Mouse (Mus musculus) midbrain, postnatal 0 days (tissue): ENCODE measurements around the gene Nr4a2. TPM values are rescaled to one million over a fixed set of nuclear protein-coding genes. Genes with fewer than 3 reads are reported as not detected.
A peak's percentile ranks its signal among the peaks of the same experiment; 100 is the strongest.

Experiments
- ATAC-seq: fragments of 200-750 bp; cut with Nextera tagmentation; 2 replicates; pipeline ENCODE4 v1.8.0; 2017; ENCODE audit warnings: moderate number of reproducible peaks, mild to moderate bottlenecking, moderate TSS enrichment, moderate library complexity; ENCODE audit not compliant: low FRiP score
- DNase-seq: peaks from one replicate; pipeline ENCODE4 v3.0.0-alpha.2; 2015; ENCODE audit warnings: low spot score
- H3K27ac ChIP-seq: fragments of 300-500 bp; sonication (generic); 2 replicates; pipeline ENCODE4 v1.5.1; 2014; ENCODE audit warnings: low read depth, mild to moderate bottlenecking, low read length, mixed read lengths
- H3K27me3 ChIP-seq: fragments of 300-500 bp; sonication (generic); 2 replicates; pipeline ENCODE4 v1.6.1; 2014; ENCODE audit warnings: low read length, control low read depth, mixed read lengths; ENCODE audit not compliant: insufficient read depth
- H3K36me3 ChIP-seq: fragments of 300-500 bp; sonication (generic); 2 replicates; pipeline ENCODE4 v1.6.1; 2014; ENCODE audit warnings: low read length, control low read depth, mixed read lengths; ENCODE audit not compliant: insufficient read depth
- H3K4me1 ChIP-seq: fragments of 300-500 bp; sonication (generic); 2 replicates; pipeline ENCODE4 v1.6.1; 2014; ENCODE audit warnings: mild to moderate bottlenecking, control low read depth, antibody characterized with exemption, low read length, mixed read lengths; ENCODE audit not compliant: insufficient read depth
- H3K4me2 ChIP-seq: fragments of 300-500 bp; sonication (generic); 2 replicates; pipeline ENCODE4 v1.6.1; 2014; ENCODE audit warnings: low read depth, mild to moderate bottlenecking, low read length, mixed read lengths; ENCODE audit not compliant: poor library complexity, severe bottlenecking
- H3K4me3 ChIP-seq: fragments of 300-500 bp; sonication (generic); 2 replicates; pipeline ENCODE4 v1.5.1; 2014; ENCODE audit warnings: low read depth, mild to moderate bottlenecking, low read length, moderate library complexity
- H3K9ac ChIP-seq: fragments of 300-500 bp; sonication (generic); replicated peaks from 2 replicates; pipeline ENCODE4 v1.6.1; 2014; ENCODE audit warnings: mild to moderate bottlenecking, low read length, moderate library complexity, mixed read lengths; ENCODE audit not compliant: poor library complexity, severe bottlenecking
- H3K9me3 ChIP-seq: fragments of 300-500 bp; sonication (generic); 2 replicates; pipeline ENCODE4 v1.6.1; 2016; ENCODE audit warnings: low read length, control low read depth
- CTCF ChIP-seq: IDR thresholded peaks from 2 replicates; pipeline ENCODE4 v1.5.1; 2016; ENCODE audit warnings: antibody characterized with exemption, mild to moderate bottlenecking
- WGBS: fragments of 180-500 bp; shearing (Covaris S2); extraction: QIAGEN DNeasy Blood & Tissue Kit; methylation state at CpG from one replicate; pipeline ENCODE4 v1.1.7; 2014; 5-methylcytosine and 5-hydroxymethylcytosine counted together
- polyA plus RNA-seq: library from polyadenylated mRNA; unstranded; fragments of >200 nt; fragmentation: Nextera tagmentation; extraction: Ambion mirVana; gene quantifications from 2 replicates; pipeline ENCODE4 v1.2.1, GENCODE M21; 2015
- total RNA-seq: library from RNA; depleted of rRNA; stranded (reverse); fragments of >200 nt; gene quantifications from 2 replicates; pipeline ENCODE4 v1.2.3, GENCODE M21; 2014

Nr4a2 gene
- total and polyA plus RNA-seq, 2 experiments from 2014 or later = 14.6 to 19.4 TPM

DNA sequence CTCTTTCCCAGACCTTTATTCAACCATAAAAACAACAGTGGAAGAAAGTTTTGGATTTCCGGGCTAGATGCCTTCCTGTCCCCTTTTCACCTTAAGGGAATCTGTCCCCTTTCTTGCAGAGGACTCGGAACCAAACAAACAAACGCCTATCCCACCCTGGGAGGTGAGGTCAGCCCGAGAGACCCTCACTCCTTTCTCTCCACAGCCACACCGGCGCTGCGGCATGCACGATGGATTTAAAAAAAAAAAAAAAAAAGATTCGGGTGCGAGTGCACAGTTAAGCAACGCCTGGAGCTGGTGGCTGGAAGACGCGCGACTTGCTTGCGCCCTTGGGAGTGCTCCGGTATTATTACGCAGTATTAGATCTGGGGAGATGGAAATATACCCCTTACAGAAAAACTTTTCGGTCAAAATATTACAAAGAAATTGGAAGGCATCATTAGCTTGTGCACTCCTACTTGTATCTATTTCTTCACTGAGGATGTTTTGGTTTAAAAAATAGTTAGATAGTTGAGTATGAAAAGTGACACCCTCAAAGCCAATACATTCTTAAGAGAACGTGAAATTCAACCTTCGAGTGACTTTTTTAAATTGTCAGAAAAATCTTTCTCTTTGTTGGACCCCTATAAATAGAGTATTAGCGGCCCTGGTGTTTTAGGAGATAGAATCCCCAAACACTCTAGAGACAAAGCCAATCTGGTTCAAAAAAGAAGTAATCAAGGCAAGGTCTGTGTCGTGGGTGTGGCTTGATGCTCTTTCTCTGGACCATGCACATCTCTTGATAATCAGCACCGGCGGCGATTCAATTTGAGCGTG, 19.8 kb downstream of the Nr4a2 start:
- Histone ChIP-seq H3K4me1 (peaks cover 7% of the 10 kb centered on the region; the same call in 1 of the 2 replicates), H3K27me3 (peaks cover 88% of the 10 kb centered on the region), H3K27ac (no peak overlapping the region), H3K4me2 (no peak overlapping the region), H3K9me3 (no peaks in the 10 kb centered on the region), H3K36me3 (no peaks in the 10 kb centered on the region), H3K4me3 (no peak overlapping the region), H3K9ac (no peak overlapping the region)
- no peak for ATAC-seq
- TF ChIP-seq CTCF = no peak
- DNase-seq = no peak
- WGBS = under 1% methylated on average over 25 of the region's 26 CpGs

GRCm38 (mm10) chr2:57102856-57103844, 20.7 kb downstream of the Nr4a2 start:
- Histone ChIP-seq H3K36me3 (no peaks in the 10 kb centered on the region), H3K4me3 (peak overlapping the region; percentile 28), H3K4me2 (peak overlapping the region; percentile 49), H3K4me1 (peaks cover 7% of the 10 kb centered on the region; the same call in 1 of the 2 replicates), H3K27ac (no peak overlapping the region), H3K9me3 (no peaks in the 10 kb centered on the region), H3K27me3 (peaks cover 82% of the 10 kb centered on the region), H3K9ac (no peak overlapping the region)
- ATAC-seq = no peak
- WGBS = 2% methylated on average over 36 of the region's 37 CpGs
- DNase-seq = no peak
- TF ChIP-seq CTCF = no peak

GRCm38 (mm10) chr2:57102091-57102855, 21.5 kb downstream of the Nr4a2 start:
- Histone ChIP-seq H3K4me1 (peaks cover 7% of the 10 kb centered on the region; the same call in 1 of the 2 replicates), H3K4me2 (peak overlapping the region; percentile 49), H3K27me3 (peaks cover 83% of the 10 kb centered on the region), H3K36me3 (no peaks in the 10 kb centered on the region), H3K4me3 (peak overlapping the region; percentile 28), H3K9me3 (no peaks in the 10 kb centered on the region), H3K9ac (no peak overlapping the region), H3K27ac (no peak overlapping the region)
- DNase-seq (no peak), ATAC-seq (peak; percentile 49; the same call in 1 of the 2 replicates)
- under 1% methylated on average over 39 of the region's 51 CpGs for WGBS
- no peak for TF ChIP-seq CTCF

- H3K9me3 ChIP-seq = no peaks in the 10 kb centered on the region
- H3K27ac ChIP-seq = no peak overlapping the region
- H3K27me3 ChIP-seq = peaks cover 74% of the 10 kb centered on the region
- no peaks in the 10 kb centered on the region for H3K36me3 ChIP-seq
- H3K4me2 ChIP-seq = no peak overlapping the region
- no peak overlapping the region for H3K4me3 ChIP-seq
- no peak for TF ChIP-seq CTCF
- DNase-seq (no peak), ATAC-seq (no peak)
- H3K4me1 ChIP-seq = peaks cover 7% of the 10 kb centered on the region; the same call in 1 of the 2 replicates
- WGBS = 70% methylated on average over 3 of the region's 3 CpGs
- H3K9ac ChIP-seq = no peak overlapping the region
Observed at GRCm38 (mm10) chr2:57100241-57100640, 23.6 kb downstream of the Nr4a2 start.

DNA sequence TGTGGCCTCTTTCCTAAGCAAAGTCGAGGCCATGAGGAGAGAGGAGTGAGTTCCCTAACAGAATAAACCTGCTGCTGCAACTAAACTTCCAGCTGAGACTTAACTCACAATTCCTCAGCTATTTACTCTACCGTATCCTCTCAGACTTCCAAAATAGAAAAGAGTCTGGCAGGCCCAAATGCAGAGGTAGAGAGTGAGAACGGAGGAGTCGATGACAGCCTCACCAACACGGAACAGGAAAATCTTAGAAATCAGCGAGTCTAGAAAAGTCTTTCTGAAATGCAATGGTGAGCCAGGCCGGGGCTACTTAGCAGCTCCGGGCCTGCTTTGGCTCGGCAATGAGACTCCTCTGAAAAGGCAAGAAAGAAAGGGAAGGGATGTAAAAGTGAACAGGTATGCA, 51.4 kb downstream of the Nr4a2 start:
- Histone ChIP-seq H3K4me1 (no peaks in the 10 kb centered on the region), H3K4me3 (no peak overlapping the region), H3K27ac (no peak overlapping the region), H3K4me2 (no peak overlapping the region), H3K9ac (no peak overlapping the region), H3K9me3 (no peaks in the 10 kb centered on the region), H3K27me3 (no peaks in the 10 kb centered on the region), H3K36me3 (no peaks in the 10 kb centered on the region)
- ATAC-seq (no peak), DNase-seq (no peak)
- TF ChIP-seq CTCF = no peak
- 76% methylated on average over 9 of the region's 9 CpGs for WGBS
